Mouse (Mus musculus): ENCODE results near the gene Rgs13. TPM values are rescaled to one million over a fixed set of nuclear protein-coding genes. Genes with fewer than 3 reads are reported as not detected.

Rgs13 gene
- polyA plus RNA-seq, 1 experiment from 2014 or later = not detected

GRCm38 (mm10) chr1:144184955-144185715, 8.0 kb upstream of the Rgs13 start:
- no peak for ATAC-seq
- TF ChIP-seq CTCF (IDR thresholded peaks at IDR 0.05) = no peak
- ChIA-PET POLR2A (no interaction called here), CTCF (interaction anchor here (1.3 kb wide), 1 partner anchor 12 kb away, joined by 6 read pairs; no protein-coding TSS in a partner anchor)
- in situ Hi-C loops (cut with MboI; ENCODE audit: low pct_unique_long_range_greater_than_20kb) = no loop called here
- H3K27me3 ChIP-seq = peaks cover 13% of the 10 kb centered on the region
- no peak for DNase-seq (ENCODE audit: low read depth, low spot score)

DNA sequence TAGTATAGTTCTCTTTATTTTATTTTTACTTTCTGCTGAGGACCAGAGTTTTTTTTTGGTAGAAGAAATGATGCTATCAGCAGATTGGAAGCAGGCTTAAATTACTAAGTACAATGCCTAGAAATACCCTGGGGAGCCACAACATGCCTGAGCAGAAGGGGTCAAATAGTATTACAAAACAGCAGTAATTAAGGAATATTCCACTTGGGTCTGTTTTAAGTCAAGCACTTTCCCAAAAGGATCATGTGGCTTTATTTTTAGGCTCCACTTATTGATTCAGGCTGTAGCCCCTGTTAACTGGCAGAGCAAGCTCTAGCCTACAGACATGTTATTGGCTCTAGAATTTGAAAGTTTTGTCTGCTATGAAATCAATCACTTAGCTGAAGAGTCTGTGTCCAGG, 6.5 kb upstream of the Rgs13 start:
- POLR2A ChIA-PET = no interaction called here
- TF ChIP-seq CTCF (IDR thresholded peaks at IDR 0.05) = no peak
- ATAC-seq = no peak
- in situ Hi-C loops (cut with MboI; ENCODE audit: low pct_unique_long_range_greater_than_20kb) = no loop called here
- DNase-seq (ENCODE audit: low read depth, low spot score) = no peak
- H3K27me3 ChIP-seq = peaks cover 10% of the 10 kb centered on the region
- CTCF ChIA-PET = interaction anchor here (1.0 kb wide), 1 partner anchor 14 kb away, joined by 3 read pairs; no protein-coding TSS in a partner anchor

DNA sequence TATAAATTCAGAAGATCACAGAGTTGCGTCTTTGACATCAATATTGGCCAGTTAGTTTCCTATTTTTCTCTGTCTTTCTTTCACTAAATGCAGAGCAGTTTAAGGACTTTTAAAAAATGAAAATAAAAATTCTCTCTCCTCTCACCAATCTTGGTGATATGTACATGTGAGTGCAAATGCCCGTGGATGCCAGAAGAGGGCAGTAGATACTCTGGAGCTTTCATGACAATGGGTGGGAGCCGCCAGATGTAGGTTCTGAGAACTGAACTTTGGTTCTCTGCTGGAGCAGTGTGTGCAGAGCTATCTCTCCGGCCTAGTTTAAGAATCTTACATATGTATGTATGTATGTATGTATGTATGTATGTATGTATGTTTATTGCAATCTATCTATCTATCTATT, 2.4 kb upstream of the Rgs13 start:
- ChIA-PET CTCF (no interaction called here), POLR2A (no interaction called here)
- H3K27me3 ChIP-seq = peaks cover 25% of the 10 kb centered on the region
- no peak for ATAC-seq
- in situ Hi-C loops (cut with MboI; ENCODE audit: low pct_unique_long_range_greater_than_20kb) = no loop called here
- peak; percentile 41 for TF ChIP-seq CTCF (IDR thresholded peaks at IDR 0.05)
- DNase-seq (ENCODE audit: low read depth, low spot score) = no peak

DNA sequence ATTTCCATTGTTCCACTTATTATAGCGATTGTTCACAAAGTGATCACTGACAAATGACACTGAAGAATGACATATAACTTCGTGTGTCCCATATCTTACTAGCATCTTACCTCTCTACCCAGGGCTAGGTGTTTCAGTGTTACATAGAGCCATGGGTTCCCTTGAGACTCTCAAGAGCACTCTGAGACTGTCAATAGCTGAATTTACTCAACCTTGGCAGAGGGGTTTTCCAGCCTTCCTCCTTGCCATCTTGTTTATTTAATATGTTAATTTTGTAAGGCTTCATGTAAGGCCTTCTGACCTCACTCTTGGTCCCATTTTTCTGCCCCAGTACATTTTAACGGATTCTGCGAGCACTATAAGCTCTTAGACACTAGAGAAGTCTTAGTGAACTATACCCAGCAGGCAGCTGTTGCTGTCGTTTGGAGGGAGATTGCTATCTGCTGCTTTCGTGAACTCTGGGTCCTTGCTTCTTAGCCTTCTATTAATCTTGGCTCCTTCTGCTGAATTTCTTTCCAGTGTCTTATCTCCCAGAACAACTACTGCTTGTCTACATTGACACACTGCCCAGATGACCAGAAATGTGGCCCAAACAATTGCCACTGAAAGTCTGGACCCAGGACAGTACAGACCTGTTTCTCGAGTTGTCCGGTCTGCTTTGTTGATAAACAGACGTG, 1.2 kb upstream of the Rgs13 start:
- in situ Hi-C loops (cut with MboI; ENCODE audit: low pct_unique_long_range_greater_than_20kb) = no loop called here
- ChIA-PET POLR2A (no interaction called here), CTCF (interaction anchor here (1.8 kb wide), 1 partner anchor 10 kb away, joined by 4 read pairs; no protein-coding TSS in a partner anchor)
- peaks cover 23% of the 10 kb centered on the region for H3K27me3 ChIP-seq
- no peak for TF ChIP-seq CTCF (IDR thresholded peaks at IDR 0.05)
- DNase-seq (ENCODE audit: low read depth, low spot score) (no peak), ATAC-seq (no peak)

GRCm38 (mm10) chr1:144177620-144178019, 448 bp upstream of the Rgs13 start:
- no peak for TF ChIP-seq CTCF (IDR thresholded peaks at IDR 0.05)
- peaks cover 23% of the 10 kb centered on the region for H3K27me3 ChIP-seq
- ATAC-seq (no peak), DNase-seq (ENCODE audit: low read depth, low spot score) (no peak)
- ChIA-PET POLR2A (no interaction called here), CTCF (interaction anchor here (1.8 kb wide), 1 partner anchor 9 kb away, joined by 4 read pairs; no protein-coding TSS in a partner anchor)
- in situ Hi-C loops (cut with MboI; ENCODE audit: low pct_unique_long_range_greater_than_20kb) = no loop called here

DNA sequence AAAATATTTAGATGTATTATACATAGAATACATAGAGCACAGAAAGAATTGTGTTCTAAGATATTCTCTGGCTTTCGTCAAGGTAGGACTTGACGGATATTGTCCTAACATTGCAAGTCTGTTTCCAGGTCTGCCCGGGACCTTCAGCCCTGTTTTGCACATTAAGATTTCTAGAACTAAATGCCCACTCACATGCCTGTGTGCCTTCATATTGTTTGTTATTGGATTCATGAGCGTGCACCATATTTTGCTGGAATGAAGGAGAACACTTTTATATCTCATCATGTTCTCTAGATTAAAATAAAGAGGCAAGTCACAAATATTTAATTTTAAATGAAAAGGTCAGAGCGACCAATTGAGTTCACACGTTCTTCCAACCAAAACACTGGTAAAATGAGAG, 2.4 kb downstream of the Rgs13 start:
- peaks cover 18% of the 10 kb centered on the region for H3K27me3 ChIP-seq
- DNase-seq (ENCODE audit: low read depth, low spot score) (no peak), ATAC-seq (no peak)
- CTCF ChIA-PET = no interaction called here
- in situ Hi-C loops (cut with MboI; ENCODE audit: low pct_unique_long_range_greater_than_20kb) = no loop called here
- TF ChIP-seq CTCF (IDR thresholded peaks at IDR 0.05) = no peak
- POLR2A ChIA-PET = no interaction called here

DNA sequence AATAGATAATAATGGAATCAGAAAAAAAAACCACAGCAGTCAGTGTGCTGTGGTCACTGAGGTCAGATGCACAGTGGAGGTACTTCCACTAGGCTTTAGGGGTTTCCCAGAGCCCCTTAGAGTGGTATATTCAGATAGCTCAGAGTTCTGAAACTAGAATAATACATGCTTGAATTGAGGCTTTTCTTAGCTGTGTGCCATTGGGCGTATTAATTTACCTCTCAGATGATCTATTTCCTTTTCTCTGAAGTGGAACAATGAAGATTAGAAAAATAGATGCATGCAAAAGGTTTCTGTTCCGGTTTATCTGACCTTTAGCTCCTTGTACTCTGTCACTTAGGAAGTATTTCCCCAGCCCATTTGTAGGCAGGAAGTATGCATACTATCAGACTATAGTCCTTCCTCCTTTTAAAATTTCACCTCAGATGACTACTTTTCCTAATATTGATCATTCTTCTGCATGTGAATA, 3.6 kb downstream of the Rgs13 start:
- DNase-seq (ENCODE audit: low read depth, low spot score) (no peak), ATAC-seq (no peak)
- TF ChIP-seq CTCF (IDR thresholded peaks at IDR 0.05) = no peak
- peaks cover 18% of the 10 kb centered on the region for H3K27me3 ChIP-seq
- in situ Hi-C loops (cut with MboI; ENCODE audit: low pct_unique_long_range_greater_than_20kb) = no loop called here
- ChIA-PET POLR2A (no interaction called here), CTCF (no interaction called here)

DNA sequence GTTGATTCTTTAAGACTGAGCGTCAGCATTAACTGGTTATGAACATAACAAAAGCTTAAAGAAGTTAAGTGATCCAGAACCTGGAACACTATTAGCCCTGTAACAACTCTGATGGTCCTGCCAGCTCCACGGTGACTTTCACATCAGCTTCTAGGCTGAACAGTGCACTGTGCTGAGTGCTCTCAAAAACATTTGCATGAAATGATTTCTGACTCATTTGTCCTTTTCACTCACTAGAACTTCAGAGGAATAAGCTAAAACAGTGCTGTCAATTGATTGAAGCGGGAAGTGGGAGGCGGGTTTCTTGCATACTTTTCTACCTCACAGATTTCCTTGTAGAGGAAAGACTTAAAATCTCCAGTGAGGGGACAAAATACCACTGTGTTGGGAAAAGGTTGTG, 8.3 kb downstream of the Rgs13 start:
- ATAC-seq (no peak), DNase-seq (ENCODE audit: low read depth, low spot score) (no peak)
- H3K27me3 ChIP-seq = peaks cover 2% of the 10 kb centered on the region
- POLR2A ChIA-PET = no interaction called here
- CTCF ChIA-PET = interaction anchor here (1.8 kb wide), 1 partner anchor 10 kb away, joined by 4 read pairs; no protein-coding TSS in a partner anchor
- in situ Hi-C loops (cut with MboI; ENCODE audit: low pct_unique_long_range_greater_than_20kb) = no loop called here
- TF ChIP-seq CTCF (IDR thresholded peaks at IDR 0.05) = no peak

- ATAC-seq = no peak
- in situ Hi-C loops (cut with MboI; ENCODE audit: low pct_unique_long_range_greater_than_20kb) = no loop called here
- CTCF ChIA-PET = interaction anchor here (1.8 kb wide), 1 partner anchor 11 kb away, joined by 4 read pairs; no protein-coding TSS in a partner anchor
- TF ChIP-seq CTCF (IDR thresholded peaks at IDR 0.05) = no peak
- POLR2A ChIA-PET = no interaction called here
- H3K27me3 ChIP-seq = peaks cover 6% of the 10 kb centered on the region
- DNase-seq (ENCODE audit: low read depth, low spot score) = no peak
These were observed 9.4 kb downstream of the Rgs13 start for GRCm38 (mm10) chr1:144167761-144168160.

GRCm38 (mm10) chr1:144166897-144167296, 10.3 kb downstream of the Rgs13 start:
- ATAC-seq (no peak), DNase-seq (ENCODE audit: low read depth, low spot score) (no peak)
- CTCF ChIA-PET = no interaction called here
- no peak for TF ChIP-seq CTCF (IDR thresholded peaks at IDR 0.05)
- in situ Hi-C loops (cut with MboI; ENCODE audit: low pct_unique_long_range_greater_than_20kb) = no loop called here
- H3K27me3 ChIP-seq = peaks cover 6% of the 10 kb centered on the region
- POLR2A ChIA-PET = no interaction called here

DNA sequence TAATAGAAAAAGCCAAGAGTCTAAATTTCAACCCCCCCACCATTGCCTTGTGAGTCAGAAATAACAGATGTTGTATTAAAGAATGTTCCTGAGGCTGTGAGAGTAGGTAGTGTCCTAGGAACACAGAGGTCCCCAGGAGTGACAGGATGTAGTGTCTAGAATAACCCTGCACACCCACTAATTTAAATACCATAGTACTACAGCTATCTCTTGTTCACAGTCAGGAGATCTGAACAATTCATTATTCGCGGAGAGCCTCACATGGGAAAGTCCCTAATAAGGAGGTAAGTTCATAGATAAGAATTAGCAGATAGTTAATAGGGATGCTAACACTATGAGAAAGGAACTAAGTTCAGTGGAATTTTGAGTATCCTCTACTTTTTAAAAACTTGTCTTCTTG, 10.9 kb downstream of the Rgs13 start:
- in situ Hi-C loops (cut with MboI; ENCODE audit: low pct_unique_long_range_greater_than_20kb) = no loop called here
- DNase-seq (ENCODE audit: low read depth, low spot score) = no peak

More for the DNA sequence above, 10.9 kb downstream of the Rgs13 start:
- no peak for TF ChIP-seq CTCF (IDR thresholded peaks at IDR 0.05)
- H3K27me3 ChIP-seq = peaks cover 6% of the 10 kb centered on the region
- ATAC-seq = no peak
- ChIA-PET POLR2A (no interaction called here), CTCF (interaction anchor here (0.6 kb wide), 1 partner anchor 31 kb away, joined by 3 read pairs; no protein-coding TSS in a partner anchor)

Data from Patski (cell line).